Mouse (Mus musculus): ENCODE results near the gene Dpp6. TPM values are rescaled to one million over a fixed set of nuclear protein-coding genes. Genes with fewer than 3 reads are reported as not detected.
A peak's percentile ranks its signal among the peaks of the same experiment; 100 is the strongest.

The Dpp6 gene
- polyA plus RNA-seq, 1 experiment from 2014 or later, result 0.22 TPM

GRCm38 (mm10) chr5:27680476-27680875, 863.5 kb downstream of the Dpp6 start:
- DNase-seq (peak; percentile 44), ATAC-seq (ENCODE audit: insufficient read depth) (no peak)
- no peak overlapping the region for H3K27ac ChIP-seq (ENCODE audit: low read depth)
- H3K4me2 ChIP-seq, result no peak overlapping the region
- H3K27me3 ChIP-seq (ENCODE audit: insufficient read depth, low read length), result no peaks in the 10 kb centered on the region
- H3K9ac ChIP-seq, result no peak overlapping the region
- no peak overlapping the region for H3K4me3 ChIP-seq (ENCODE audit: low read depth, low read length)
- H3K36me3 ChIP-seq (ENCODE audit: insufficient read depth), result no peaks in the 10 kb centered on the region
- H3K4me1 ChIP-seq (ENCODE audit: insufficient read depth), result no peaks in the 10 kb centered on the region
- WGBS, result 35% methylated on average over 5 of the region's 5 CpGs
- TF ChIP-seq CTCF (IDR thresholded peaks at IDR 0.05; ENCODE audit: low read depth), result peak; percentile 70
- no peaks in the 10 kb centered on the region for H3K9me3 ChIP-seq (ENCODE audit: low read depth, low read length)

- Histone ChIP-seq H3K9ac (no peak overlapping the region), H3K4me3 (ENCODE audit: low read depth, low read length) (no peak overlapping the region), H3K4me2 (no peak overlapping the region), H3K27me3 (ENCODE audit: insufficient read depth, low read length) (no peaks in the 10 kb centered on the region), H3K27ac (ENCODE audit: low read depth) (no peak overlapping the region), H3K9me3 (ENCODE audit: low read depth, low read length) (no peaks in the 10 kb centered on the region), H3K4me1 (ENCODE audit: insufficient read depth) (no peaks in the 10 kb centered on the region), H3K36me3 (ENCODE audit: insufficient read depth) (no peaks in the 10 kb centered on the region)
- 26% methylated on average over 11 of the region's 11 CpGs for WGBS
- DNase-seq, result no peak
- ATAC-seq (ENCODE audit: insufficient read depth), result no peak
- TF ChIP-seq CTCF (IDR thresholded peaks at IDR 0.05; ENCODE audit: low read depth), result no peak
Measured at GRCm38 (mm10) chr5:27685162-27685561, 868.2 kb downstream of the Dpp6 start.

- peak; percentile 22; the same call in 1 of the 2 replicates for TF ChIP-seq CTCF (IDR thresholded peaks at IDR 0.05; ENCODE audit: low read depth)
- Histone ChIP-seq H3K4me2 (no peak overlapping the region), H3K4me3 (ENCODE audit: low read depth, low read length) (no peak overlapping the region), H3K36me3 (ENCODE audit: insufficient read depth) (no peaks in the 10 kb centered on the region), H3K27me3 (ENCODE audit: insufficient read depth, low read length) (no peaks in the 10 kb centered on the region), H3K4me1 (ENCODE audit: insufficient read depth) (no peaks in the 10 kb centered on the region), H3K9me3 (ENCODE audit: low read depth, low read length) (no peaks in the 10 kb centered on the region), H3K27ac (ENCODE audit: low read depth) (no peak overlapping the region), H3K9ac (no peak overlapping the region)
- DNase-seq (no peak), ATAC-seq (ENCODE audit: insufficient read depth) (no peak)
- WGBS, result 58% methylated on average over 3 of the region's 3 CpGs
Measured at GRCm38 (mm10) chr5:27685923-27686322, 868.9 kb downstream of the Dpp6 start.

GRCm38 (mm10) chr5:27687311-27687710, 870.3 kb downstream of the Dpp6 start:
- no peaks in the 10 kb centered on the region for H3K36me3 ChIP-seq (ENCODE audit: insufficient read depth)
- peak; percentile 5 for DNase-seq
- TF ChIP-seq CTCF (IDR thresholded peaks at IDR 0.05; ENCODE audit: low read depth), result peak; percentile 28
- no peaks in the 10 kb centered on the region for H3K27me3 ChIP-seq (ENCODE audit: insufficient read depth, low read length)
- no peak overlapping the region for H3K4me2 ChIP-seq
- H3K27ac ChIP-seq (ENCODE audit: low read depth), result no peak overlapping the region
- ATAC-seq (ENCODE audit: insufficient read depth), result no peak
- no peaks in the 10 kb centered on the region for H3K4me1 ChIP-seq (ENCODE audit: insufficient read depth)
- no peak overlapping the region for H3K4me3 ChIP-seq (ENCODE audit: low read depth, low read length)
- H3K9ac ChIP-seq, result no peak overlapping the region
- no peaks in the 10 kb centered on the region for H3K9me3 ChIP-seq (ENCODE audit: low read depth, low read length)
- 81% methylated on average over 2 of the region's 2 CpGs for WGBS

- Histone ChIP-seq H3K4me3 (ENCODE audit: low read depth, low read length) (no peak overlapping the region), H3K27ac (ENCODE audit: low read depth) (no peak overlapping the region), H3K9ac (no peak overlapping the region), H3K4me2 (no peak overlapping the region), H3K4me1 (ENCODE audit: insufficient read depth) (no peaks in the 10 kb centered on the region), H3K27me3 (ENCODE audit: insufficient read depth, low read length) (no peaks in the 10 kb centered on the region), H3K36me3 (ENCODE audit: insufficient read depth) (no peaks in the 10 kb centered on the region), H3K9me3 (ENCODE audit: low read depth, low read length) (no peaks in the 10 kb centered on the region)
- 71% methylated on average over 6 of the region's 6 CpGs for WGBS
- ATAC-seq (ENCODE audit: insufficient read depth) (no peak), DNase-seq (no peak)
- no peak for TF ChIP-seq CTCF (IDR thresholded peaks at IDR 0.05; ENCODE audit: low read depth)
Measured at GRCm38 (mm10) chr5:27702482-27702881, 885.5 kb downstream of the Dpp6 start.

GRCm38 (mm10) chr5:27705020-27705419, 888.0 kb downstream of the Dpp6 start:
- ATAC-seq (ENCODE audit: insufficient read depth), result no peak
- Histone ChIP-seq H3K27me3 (ENCODE audit: insufficient read depth, low read length) (no peaks in the 10 kb centered on the region), H3K9me3 (ENCODE audit: low read depth, low read length) (no peaks in the 10 kb centered on the region), H3K4me1 (ENCODE audit: insufficient read depth) (peaks cover 8% of the 10 kb centered on the region), H3K4me3 (ENCODE audit: low read depth, low read length) (no peak overlapping the region), H3K27ac (ENCODE audit: low read depth) (no peak overlapping the region), H3K9ac (no peak overlapping the region), H3K36me3 (ENCODE audit: insufficient read depth) (no peaks in the 10 kb centered on the region), H3K4me2 (no peak overlapping the region)
- no peak for DNase-seq
- TF ChIP-seq CTCF (IDR thresholded peaks at IDR 0.05; ENCODE audit: low read depth), result peak; percentile 5; the same call in 1 of the 2 replicates

GRCm38 (mm10) chr5:27706551-27706950, 889.5 kb downstream of the Dpp6 start:
- H3K9ac ChIP-seq, result no peak overlapping the region
- TF ChIP-seq CTCF (IDR thresholded peaks at IDR 0.05; ENCODE audit: low read depth), result no peak
- H3K27ac ChIP-seq (ENCODE audit: low read depth), result no peak overlapping the region
- H3K4me2 ChIP-seq, result no peak overlapping the region
- DNase-seq, result no peak
- no peak for ATAC-seq (ENCODE audit: insufficient read depth)
- H3K4me1 ChIP-seq (ENCODE audit: insufficient read depth), result peaks cover 8% of the 10 kb centered on the region
- H3K36me3 ChIP-seq (ENCODE audit: insufficient read depth), result no peaks in the 10 kb centered on the region
- H3K9me3 ChIP-seq (ENCODE audit: low read depth, low read length), result no peaks in the 10 kb centered on the region
- 40% methylated on average over 6 of the region's 6 CpGs for WGBS
- no peak overlapping the region for H3K4me3 ChIP-seq (ENCODE audit: low read depth, low read length)
- H3K27me3 ChIP-seq (ENCODE audit: insufficient read depth, low read length), result no peaks in the 10 kb centered on the region

GRCm38 (mm10) chr5:27707283-27707682, 890.3 kb downstream of the Dpp6 start:
- Histone ChIP-seq H3K36me3 (ENCODE audit: insufficient read depth) (no peaks in the 10 kb centered on the region), H3K27ac (ENCODE audit: low read depth) (no peak overlapping the region)

More at GRCm38 (mm10) chr5:27707283-27707682, 890.3 kb downstream of the Dpp6 start:
- H3K4me2 ChIP-seq, result no peak overlapping the region
- no peaks in the 10 kb centered on the region for H3K27me3 ChIP-seq (ENCODE audit: insufficient read depth, low read length)
- no peak for DNase-seq
- ATAC-seq (ENCODE audit: insufficient read depth), result no peak
- no peak for TF ChIP-seq CTCF (IDR thresholded peaks at IDR 0.05; ENCODE audit: low read depth)
- no peaks in the 10 kb centered on the region for H3K9me3 ChIP-seq (ENCODE audit: low read depth, low read length)
- H3K9ac ChIP-seq, result no peak overlapping the region
- no peak overlapping the region for H3K4me3 ChIP-seq (ENCODE audit: low read depth, low read length)
- peaks cover 8% of the 10 kb centered on the region for H3K4me1 ChIP-seq (ENCODE audit: insufficient read depth)
